Mouse (Mus musculus) MEL (cell line): ENCODE measurements at regions not wholly inside any gene's neighbourhood (a gene's known extent, or its start where the extent isn't known, plus 50 kb on each side); places are given as distances from the start of the nearest gene placed in this dataset.

Source experiments
- DNase-seq: peaks from one replicate; pipeline ENCODE4 v3.0.0; 2011; ENCODE audit warnings: low read depth, low spot score
- H3K27ac ChIP-seq: 2 replicates; pipeline ENCODE4 v1.5.1; 2012; ENCODE audit warnings: low read depth, mild to moderate bottlenecking, control low read depth, low read length, moderate library complexity; ENCODE audit not compliant: control insufficient read depth
- H3K27me3 ChIP-seq, 2 experiments: fragments of 150-350 bp in 1 of 2; sonication (generic) in 1 of 2; 2 replicates each; pipeline ENCODE4 v1.6.1; 2012; ENCODE audit warnings: low read length in 2 of 2, mild to moderate bottlenecking in 2 of 2, improper control_type of control experiment in 1 of 2, moderate library complexity in 1 of 2; ENCODE audit not compliant: insufficient read depth in 2 of 2, control insufficient read depth in 1 of 2
- H3K36me3 ChIP-seq, 2 experiments: 2 replicates each; pipeline ENCODE4 v1.6.1; 2012 to 2014; ENCODE audit warnings: low read length in 2 of 2, improper control_type of control experiment in 1 of 2, inconsistent platforms in 1 of 2, mild to moderate bottlenecking in 1 of 2; ENCODE audit not compliant: insufficient read depth in 2 of 2, control insufficient read depth in 1 of 2
- H3K4me1 ChIP-seq, 2 experiments: fragments of 150-350 bp in 1 of 2; sonication (generic) in 1 of 2; 2 replicates each; pipeline ENCODE4 v1.6.1; 2012; ENCODE audit warnings: low read length in 2 of 2, improper control_type of control experiment in 1 of 2, mild to moderate bottlenecking in 1 of 2; ENCODE audit not compliant: insufficient read depth in 2 of 2, control insufficient read depth in 1 of 2
- H3K4me3 ChIP-seq, 2 experiments: fragments of 150-350 bp in 1 of 2; sonication (generic) in 1 of 2; 2 replicates each; pipeline ENCODE4 v1.5.1; 2012; ENCODE audit warnings: low read depth in 2 of 2, low read length in 2 of 2, mild to moderate bottlenecking in 2 of 2, moderate library complexity in 2 of 2, control low read depth in 1 of 2, improper control_type of control experiment in 1 of 2; ENCODE audit not compliant: control insufficient read depth in 1 of 2, insufficient read depth in 1 of 2
- H3K79me2 ChIP-seq: 2 replicates; pipeline ENCODE4 v1.6.1; 2012; ENCODE audit warnings: mild to moderate bottlenecking, low read length, moderate library complexity; ENCODE audit not compliant: control insufficient read depth, poor library complexity, insufficient read depth
- H3K9ac ChIP-seq: 2 replicates; pipeline ENCODE4 v1.6.1; 2012; ENCODE audit warnings: low read depth, mild to moderate bottlenecking, control low read depth, low read length, moderate library complexity; ENCODE audit not compliant: control insufficient read depth, poor library complexity, severe bottlenecking
- H3K9me3 ChIP-seq: fragments of 150-350 bp; sonication (generic); replicated peaks from 2 replicates; pipeline ENCODE4 v1.6.1; 2012; ENCODE audit warnings: mild to moderate bottlenecking, low read length, improper control_type of control experiment, moderate library complexity; ENCODE audit not compliant: insufficient read depth
- CHD2 ChIP-seq: IDR thresholded peaks from 2 replicates; pipeline ENCODE4 v1.6.1; 2011; ENCODE audit warnings: low read length, improper control_type of control experiment
- CTCF ChIP-seq, 3 experiments: IDR thresholded peaks in 2 of 3; conservative IDR thresholded peaks in 1 of 3; 2 replicates each; pipeline ENCODE4 v1.5.1; 2011 to 2012; ENCODE audit warnings: low read length in 3 of 3, low read depth in 2 of 3, mild to moderate bottlenecking in 2 of 3, improper control_type of control experiment in 1 of 3, inconsistent platforms in 1 of 3, mixed read lengths in 1 of 3, moderate library complexity in 1 of 3; ENCODE audit not compliant: control insufficient read depth in 1 of 3, insufficient read depth in 1 of 3, poor library complexity in 1 of 3, severe bottlenecking in 1 of 3
- ELF1 ChIP-seq: IDR thresholded peaks from 2 replicates; pipeline ENCODE4 v1.6.1; 2014; ENCODE audit warnings: low read depth, mild to moderate bottlenecking, inconsistent platforms, low read length, improper control_type of control experiment, moderate library complexity
- EP300 ChIP-seq, 2 experiments: IDR thresholded peaks; 2 replicates each; pipeline ENCODE4 v1.6.1; 2011; ENCODE audit warnings: improper control_type of control experiment in 2 of 2, low read length in 2 of 2, low read depth in 1 of 2, mild to moderate bottlenecking in 1 of 2
- ETS1 ChIP-seq: IDR thresholded peaks from 2 replicates; pipeline ENCODE4 v1.6.1; 2012; ENCODE audit warnings: low read depth, mild to moderate bottlenecking, inconsistent platforms, low read length, improper control_type of control experiment, moderate library complexity
- GABPA ChIP-seq: IDR thresholded peaks from 2 replicates; pipeline ENCODE4 v1.6.1; 2012; ENCODE audit warnings: low read depth, mild to moderate bottlenecking, inconsistent platforms, low read length, improper control_type of control experiment, moderate library complexity
- HCFC1 ChIP-seq: IDR thresholded peaks from 2 replicates; pipeline ENCODE4 v1.6.1; 2012; ENCODE audit warnings: low read depth, mild to moderate bottlenecking, inconsistent platforms, low read length, improper control_type of control experiment, moderate library complexity
- JUND ChIP-seq: IDR thresholded peaks from 2 replicates; pipeline ENCODE4 v1.6.1; 2011; ENCODE audit warnings: low read depth, mild to moderate bottlenecking, improper control_type of control experiment, low read length
- MAFK ChIP-seq: IDR thresholded peaks from 2 replicates; pipeline ENCODE4 v1.6.1; 2011; ENCODE audit warnings: low read depth, mild to moderate bottlenecking, low read length, improper control_type of control experiment, borderline replicate concordance
- MAX ChIP-seq: IDR thresholded peaks from 2 replicates; pipeline ENCODE4 v1.6.1; 2011; ENCODE audit warnings: low read length, improper control_type of control experiment
- MAZ ChIP-seq: IDR thresholded peaks from 2 replicates; pipeline ENCODE4 v1.6.1; 2012; ENCODE audit warnings: low read depth, mild to moderate bottlenecking, inconsistent platforms, low read length, improper control_type of control experiment
- MEF2A ChIP-seq: IDR thresholded peaks from 2 replicates; pipeline ENCODE4 v1.6.1; 2014; ENCODE audit warnings: low read depth, mild to moderate bottlenecking, inconsistent platforms, low read length, improper control_type of control experiment; ENCODE audit not compliant: poor library complexity, insufficient replicate concordance, severe bottlenecking; ENCODE audit errors: extremely low read depth
- MXI1 ChIP-seq: IDR thresholded peaks from 2 replicates; pipeline ENCODE4 v1.6.1; 2011; ENCODE audit warnings: mild to moderate bottlenecking, low read depth, low read length, improper control_type of control experiment
- MYB ChIP-seq: IDR thresholded peaks from 2 replicates; pipeline ENCODE4 v1.6.1; 2011; ENCODE audit warnings: mild to moderate bottlenecking, low read depth, low read length, improper control_type of control experiment
- MYC ChIP-seq: IDR thresholded peaks from 2 replicates; pipeline ENCODE4 v1.6.1; 2011; ENCODE audit warnings: low read depth, mild to moderate bottlenecking, low read length, improper control_type of control experiment, moderate library complexity
- NELFE ChIP-seq: IDR thresholded peaks from 2 replicates; pipeline ENCODE4 v1.6.1; 2011; ENCODE audit warnings: low read depth, low read length, improper control_type of control experiment
- NRF1 ChIP-seq: IDR thresholded peaks from 2 replicates; pipeline ENCODE4 v1.6.1; 2014; ENCODE audit warnings: low read depth, mild to moderate bottlenecking, inconsistent platforms, low read length, improper control_type of control experiment, moderate library complexity; ENCODE audit not compliant: poor library complexity, insufficient read depth, severe bottlenecking
- POLR2A ChIP-seq, 2 experiments: IDR thresholded peaks; 2 replicates each; pipeline ENCODE4 v1.6.1; 2011 to 2012; ENCODE audit warnings: low read length in 2 of 2, mild to moderate bottlenecking in 2 of 2, control low read depth in 1 of 2, improper control_type of control experiment in 1 of 2, low read depth in 1 of 2, moderate library complexity in 1 of 2; ENCODE audit not compliant: control insufficient read depth in 1 of 2, insufficient read depth in 1 of 2, poor library complexity in 1 of 2
- POLR2AphosphoS2 ChIP-seq: IDR thresholded peaks from 2 replicates; pipeline ENCODE4 v1.6.1; 2011; ENCODE audit warnings: low read length, improper control_type of control experiment
- RAD21 ChIP-seq: IDR thresholded peaks from 2 replicates; pipeline ENCODE4 v1.6.1; 2011; ENCODE audit warnings: mild to moderate bottlenecking, low read depth, low read length, improper control_type of control experiment
- RCOR1 ChIP-seq: IDR thresholded peaks from 2 replicates; pipeline ENCODE4 v1.6.1; 2012; ENCODE audit warnings: low read depth, mild to moderate bottlenecking, inconsistent platforms, low read length, improper control_type of control experiment
- TBP ChIP-seq: IDR thresholded peaks from 2 replicates; pipeline ENCODE4 v1.8.0; 2011; ENCODE audit warnings: low read depth, low read length, improper control_type of control experiment
- UBTF ChIP-seq: IDR thresholded peaks from 2 replicates; pipeline ENCODE4 v1.6.1; 2012; ENCODE audit warnings: low read depth, mild to moderate bottlenecking, inconsistent platforms, low read length, improper control_type of control experiment, moderate library complexity, borderline replicate concordance; ENCODE audit not compliant: insufficient read depth
- USF1 ChIP-seq: IDR thresholded peaks from 2 replicates; pipeline ENCODE4 v1.6.1; 2014; ENCODE audit warnings: low read depth, mild to moderate bottlenecking, inconsistent platforms, low read length, improper control_type of control experiment, moderate library complexity
- ZMIZ1 ChIP-seq: IDR thresholded peaks from 2 replicates; pipeline ENCODE4 v1.6.1; 2012; ENCODE audit warnings: low read depth, mild to moderate bottlenecking, inconsistent platforms, low read length, improper control_type of control experiment, moderate library complexity

DNA sequence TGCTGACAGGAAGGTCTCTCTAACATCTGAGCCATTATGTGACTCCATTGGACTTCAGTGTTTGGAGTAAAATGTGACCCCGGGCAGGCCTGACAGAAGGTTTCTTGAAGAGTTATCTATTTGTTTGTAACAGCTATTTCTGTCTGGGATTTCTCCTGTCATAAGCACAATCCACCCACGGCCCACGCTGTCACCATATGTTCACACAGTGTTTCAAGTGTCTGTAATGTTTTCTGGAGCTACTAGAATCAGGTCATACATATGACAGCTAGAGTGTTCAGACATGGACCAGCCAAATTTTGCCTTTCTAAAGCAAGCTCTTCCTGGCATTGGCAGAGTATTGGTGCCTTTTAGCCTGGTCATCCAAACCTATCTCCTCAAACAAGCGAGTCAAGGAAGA, 297.6 kb upstream of the Prkcq start:
- Histone ChIP-seq H3K36me3 (no peaks in the 10 kb centered on the region), H3K9ac (no peak overlapping the region), H3K27me3 (no peaks in the 10 kb centered on the region), H3K4me3 (no peak overlapping the region), H3K4me1 (no peaks in the 10 kb centered on the region), H3K27ac (no peak overlapping the region), H3K79me2 (no peaks in the 10 kb centered on the region), H3K9me3 (no peaks in the 10 kb centered on the region)
- TF ChIP-seq MAFK (no peak), JUND (no peak), CTCF (IDR thresholded peaks at IDR 0.05 in 2 of 3, conservative IDR thresholded peaks at IDR 0.05 in 1 of 3; ENCODE audit: control insufficient read depth in 1 of 3, insufficient read depth in 1 of 3, low read depth in 2 of 3, low read length in 3 of 3, poor library complexity in 1 of 3, severe bottlenecking in 1 of 3) (no peak), ETS1 (no peak), NRF1 (no peak), MEF2A (no peak), ELF1 (no peak), CHD2 (no peak), RAD21 (no peak), ZMIZ1 (no peak)
- no peak for DNase-seq

DNA sequence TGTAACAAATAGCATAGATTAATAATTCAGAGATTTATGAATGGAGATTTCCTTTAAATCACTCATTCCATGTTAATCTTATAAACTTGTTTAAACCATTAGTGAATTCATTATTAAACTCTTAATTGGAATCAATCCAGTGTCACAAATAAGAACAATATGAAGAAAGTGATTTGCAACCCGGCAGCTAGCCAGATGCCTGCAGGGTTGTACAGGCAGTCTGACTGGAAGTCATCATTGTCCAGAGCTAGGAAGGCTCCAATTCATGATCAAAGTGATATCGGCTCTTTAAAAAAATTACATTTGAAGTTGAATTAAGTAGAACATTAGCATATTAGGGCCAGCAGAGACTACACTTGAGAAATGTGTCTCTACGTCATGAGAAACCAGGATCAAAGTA, 270.0 kb upstream of the Prkcq start:
- no peaks in the 10 kb centered on the region for H3K27me3 ChIP-seq
- no peak overlapping the region for H3K4me3 ChIP-seq
- DNase-seq = no peak
- no peaks in the 10 kb centered on the region for H3K4me1 ChIP-seq
- no peak overlapping the region for H3K27ac ChIP-seq
- TF ChIP-seq MAX = no peak
- TF ChIP-seq HCFC1 = no peak
- TF ChIP-seq EP300 (IDR thresholded peaks at IDR 0.05; ENCODE audit: low read depth in 1 of 2, low read length in 2 of 2) = no peak
- no peak for TF ChIP-seq POLR2AphosphoS2
- no peak for TF ChIP-seq RCOR1
- TF ChIP-seq ZMIZ1 = no peak
- no peak for TF ChIP-seq MYC
- no peak for TF ChIP-seq ELF1
- no peak for TF ChIP-seq NELFE
- TF ChIP-seq MYB = no peak
- TF ChIP-seq CHD2 = no peak
- no peak for TF ChIP-seq UBTF
- no peak for TF ChIP-seq MXI1
- no peak for TF ChIP-seq MAZ
- TF ChIP-seq USF1 = no peak
- TF ChIP-seq GABPA = no peak
- no peak for TF ChIP-seq TBP
- no peak for TF ChIP-seq POLR2A (IDR thresholded peaks at IDR 0.05; ENCODE audit: control insufficient read depth in 1 of 2, insufficient read depth in 1 of 2, low read depth in 1 of 2, low read length in 2 of 2, poor library complexity in 1 of 2)
- TF ChIP-seq NRF1 = no peak
- H3K9ac ChIP-seq = no peak overlapping the region
- H3K9me3 ChIP-seq = no peaks in the 10 kb centered on the region
- no peaks in the 10 kb centered on the region for H3K79me2 ChIP-seq
- H3K36me3 ChIP-seq = no peaks in the 10 kb centered on the region
